Mouse (Mus musculus) hindbrain, postnatal 0 days (tissue): ENCODE data around the gene Qsox1. TPM values are rescaled to one million over a fixed set of nuclear protein-coding genes. Genes with fewer than 3 reads are reported as not detected.
A peak's percentile ranks its signal among the peaks of the same experiment; 100 is the strongest.

Experiments
- ATAC-seq: fragments of 200-750 bp; cut with Nextera tagmentation; 2 replicates; pipeline ENCODE4 v1.8.0; 2017; ENCODE audit warnings: mild to moderate bottlenecking, moderate TSS enrichment, moderate library complexity
- DNase-seq: peaks from one replicate; pipeline ENCODE4 v3.0.0-alpha.2; 2015; ENCODE audit warnings: low spot score
- H3K27ac ChIP-seq: fragments of 300-500 bp; sonication (generic); 2 replicates; pipeline ENCODE4 v1.5.1; 2014; ENCODE audit warnings: mild to moderate bottlenecking
- H3K27me3 ChIP-seq: fragments of 300-500 bp; sonication (generic); 2 replicates; pipeline ENCODE4 v1.6.1; 2014; ENCODE audit warnings: low read length, mixed read lengths; ENCODE audit not compliant: insufficient read depth
- H3K36me3 ChIP-seq: fragments of 300-500 bp; sonication (generic); 2 replicates; pipeline ENCODE4 v1.6.1; 2014; ENCODE audit warnings: low read length, mixed read lengths; ENCODE audit not compliant: insufficient read depth
- H3K4me1 ChIP-seq: fragments of 300-500 bp; sonication (generic); 2 replicates; pipeline ENCODE4 v1.6.1; 2014; ENCODE audit warnings: antibody characterized with exemption, low read length, mixed read lengths; ENCODE audit not compliant: insufficient read depth
- H3K4me2 ChIP-seq: fragments of 300-500 bp; sonication (generic); 2 replicates; pipeline ENCODE4 v1.6.1; 2014; ENCODE audit warnings: low read depth, mild to moderate bottlenecking, low read length, moderate library complexity, mixed read lengths
- H3K4me3 ChIP-seq: fragments of 300-500 bp; sonication (generic); 2 replicates; pipeline ENCODE4 v1.5.1; 2014; ENCODE audit warnings: low read length
- H3K9ac ChIP-seq: fragments of 300-500 bp; sonication (generic); replicated peaks from 2 replicates; pipeline ENCODE4 v1.6.1; 2014; ENCODE audit warnings: mild to moderate bottlenecking, low read length, moderate library complexity, mixed read lengths
- H3K9me3 ChIP-seq: fragments of 300-500 bp; sonication (generic); 2 replicates; pipeline ENCODE4 v1.6.1; 2016; ENCODE audit warnings: low read length, mixed read lengths
- CTCF ChIP-seq: IDR thresholded peaks from 2 replicates; pipeline ENCODE4 v1.5.1; 2016; ENCODE audit warnings: antibody characterized with exemption, control low read depth, low read depth
- WGBS: fragments of 180-500 bp; shearing (Covaris S2); extraction: QIAGEN DNeasy Blood & Tissue Kit; methylation state at CpG from one replicate; pipeline ENCODE4 v1.1.7; 2014; 5-methylcytosine and 5-hydroxymethylcytosine counted together
- polyA plus RNA-seq: library from polyadenylated mRNA; unstranded; fragments of >200 nt; fragmentation: Nextera tagmentation; extraction: Ambion mirVana; gene quantifications from 2 replicates; pipeline ENCODE4 v1.2.1, GENCODE M21; 2015
- total RNA-seq: library from RNA; depleted of rRNA; stranded (reverse); fragments of >200 nt; gene quantifications from 2 replicates; pipeline ENCODE4 v1.2.3, GENCODE M21; 2014; rRNA removed

Gene Qsox1
- total RNA-seq (37.7 and 42.8 TPM in 2 replicates), polyA plus RNA-seq (25.2 and 26.2 TPM in 2 replicates)

- H3K27me3 ChIP-seq = no peaks in the 10 kb centered on the region
- ATAC-seq = peak; percentile 92
Observed at GRCm38 (mm10) chr1:155812581-155813499, at the start of gene Qsox1. Qsox1 (minus strand) TSS chr1:155812889.

GRCm38 (mm10) chr1:155854926-155855702 is 42.4 kb upstream of the Qsox1 start:
- Histone ChIP-seq H3K27me3 (no peaks in the 10 kb centered on the region), H3K36me3 (peaks cover 27% of the 10 kb centered on the region), H3K4me1 (no peaks in the 10 kb centered on the region), H3K9me3 (no peaks in the 10 kb centered on the region), H3K4me3 (no peak overlapping the region), H3K9ac (no peak overlapping the region), H3K4me2 (no peak overlapping the region), H3K27ac (no peak overlapping the region)
- ATAC-seq (no peak), DNase-seq (peak; percentile 67)
- TF ChIP-seq CTCF = no peak
- WGBS = 77% methylated on average over 7 of the region's 7 CpGs

More at GRCm38 (mm10) chr1:155812581-155813499, at the start of gene Qsox1:
- Histone ChIP-seq H3K4me2 (peak within 1 kb of the TSS; percentile 76), H3K4me3 (peak within 1 kb of the TSS; percentile 70), H3K9ac (peak within 1 kb of the TSS; percentile 67), H3K36me3 (no peaks in the 10 kb centered on the region; the same call in 1 of the 2 replicates), H3K9me3 (no peaks in the 10 kb centered on the region), H3K27ac (peak within 1 kb of the TSS; percentile 69), H3K4me1 (0 out of 2 replicates have a peak, but pooled peaks cover 14% of the 10 kb centered on the region)
- DNase-seq = peak; percentile 91
- under 1% methylated on average over 67 of the region's 67 CpGs for WGBS
- TF ChIP-seq CTCF = no peak

GRCm38 (mm10) chr1:155853009-155853408 is 40.3 kb upstream of the Qsox1 start:
- H3K4me2 ChIP-seq = no peak overlapping the region
- 95% methylated on average over 5 of the region's 5 CpGs for WGBS
- H3K27me3 ChIP-seq = no peaks in the 10 kb centered on the region
- no peaks in the 10 kb centered on the region for H3K9me3 ChIP-seq
- no peak overlapping the region for H3K9ac ChIP-seq
- no peak for DNase-seq
- H3K4me3 ChIP-seq = no peak overlapping the region
- ATAC-seq = no peak
- no peak for TF ChIP-seq CTCF
- no peak overlapping the region for H3K27ac ChIP-seq
- H3K36me3 ChIP-seq = peaks cover 23% of the 10 kb centered on the region; the same call in 1 of the 2 replicates
- H3K4me1 ChIP-seq = no peaks in the 10 kb centered on the region

GRCm38 (mm10) chr1:155844235-155844634 is 31.5 kb upstream of the Qsox1 start:
- no peak for ATAC-seq
- WGBS = 89% methylated on average over 5 of the region's 5 CpGs
- H3K4me2 ChIP-seq = no peak overlapping the region
- H3K4me3 ChIP-seq = no peak overlapping the region
- TF ChIP-seq CTCF = no peak
- peaks cover 30% of the 10 kb centered on the region for H3K36me3 ChIP-seq
- no peaks in the 10 kb centered on the region for H3K9me3 ChIP-seq
- no peak overlapping the region for H3K27ac ChIP-seq
- DNase-seq = no peak
- no peaks in the 10 kb centered on the region for H3K4me1 ChIP-seq
- H3K27me3 ChIP-seq = no peaks in the 10 kb centered on the region
- no peak overlapping the region for H3K9ac ChIP-seq

GRCm38 (mm10) chr1:155843538-155843937 is 30.8 kb upstream of the Qsox1 start:
- Histone ChIP-seq H3K9me3 (no peaks in the 10 kb centered on the region), H3K36me3 (peaks cover 26% of the 10 kb centered on the region), H3K9ac (no peak overlapping the region), H3K4me3 (no peak overlapping the region), H3K4me1 (no peaks in the 10 kb centered on the region), H3K4me2 (no peak overlapping the region), H3K27me3 (no peaks in the 10 kb centered on the region), H3K27ac (no peak overlapping the region)
- WGBS = 89% methylated on average over 4 of the region's 4 CpGs
- ATAC-seq = no peak
- DNase-seq = no peak
- TF ChIP-seq CTCF = no peak

- Histone ChIP-seq H3K27ac (no peak overlapping the region), H3K9ac (no peak overlapping the region), H3K4me3 (no peak overlapping the region), H3K27me3 (no peaks in the 10 kb centered on the region), H3K9me3 (no peaks in the 10 kb centered on the region), H3K36me3 (no peaks in the 10 kb centered on the region), H3K4me2 (no peak overlapping the region), H3K4me1 (no peaks in the 10 kb centered on the region)
- WGBS = 77% methylated on average over 2 of the region's 2 CpGs
- ATAC-seq (no peak), DNase-seq (no peak)
- no peak for TF ChIP-seq CTCF
Observed at GRCm38 (mm10) chr1:155835667-155836066, 23.0 kb upstream of the Qsox1 start.
